Mouse (Mus musculus): Measurements from ENCODE around the gene 4930442H23Rik.
"Not testable (repeated sequence)": the region's sequence is repeated elsewhere in the genome, so short reads cannot be mapped to it uniquely, and the experiment has no call there.

Gene 4930442H23Rik

GRCm38 (mm10) chr10:81183805-81184204, at the start of gene 4930442H23Rik:
Gene 4930442H23Rik, minus strand, starts transcription at chr10:81183849.
- DNase-seq, result no peak

- no peak for DNase-seq
Measured at GRCm38 (mm10) chr10:81233226-81233585, 49.6 kb upstream of the 4930442H23Rik start.

DNA sequence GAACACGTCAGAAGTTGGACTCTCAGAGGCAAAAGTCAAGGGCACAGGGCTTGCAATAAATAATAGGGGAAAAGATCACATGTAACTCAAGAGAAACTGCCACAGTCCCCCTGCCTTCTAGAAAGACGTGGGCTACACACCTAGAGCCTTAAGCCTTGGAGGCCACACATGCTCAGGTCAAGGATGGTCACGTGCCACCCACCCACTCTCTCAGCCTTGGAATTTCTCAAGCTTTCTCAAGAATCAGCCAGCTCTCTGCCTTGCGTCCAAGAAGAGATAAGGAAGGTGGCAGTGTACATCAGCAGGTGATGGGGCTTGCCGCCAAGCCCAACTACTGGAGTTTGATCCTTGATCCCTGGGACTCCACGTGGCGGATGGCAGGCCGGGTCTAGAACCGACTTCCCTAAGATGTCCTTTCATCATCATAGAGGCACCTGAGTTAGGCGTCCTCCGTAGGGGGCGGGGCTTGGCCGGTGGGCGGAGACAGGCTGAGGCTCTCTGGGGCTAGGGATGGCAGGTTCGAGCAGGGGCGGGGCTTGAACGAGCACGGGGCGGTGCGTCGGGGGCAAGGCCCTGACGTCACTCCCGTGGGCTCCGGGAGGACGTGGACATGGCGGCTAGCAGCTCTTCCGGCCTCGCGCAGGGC, 49.1 kb upstream of the 4930442H23Rik start, which contains the start of gene Zfr2:
Gene Zfr2, plus strand, starts transcription at position 576 of the 646 bp plus-strand sequence.
- DNase-seq, result peak; percentile 95 to 97

GRCm38 (mm10) chr10:81231436-81231835, 47.8 kb upstream of the 4930442H23Rik start:
- no peak for DNase-seq

GRCm38 (mm10) chr10:81230438-81231332, 47.0 kb upstream of the 4930442H23Rik start, which contains the start of gene Atcay:
Gene Atcay, minus strand, starts transcription at chr10:81230833.
- peak; percentile 85 to 86 for DNase-seq

GRCm38 (mm10) chr10:81229735-81230437, 46.2 kb upstream of the 4930442H23Rik start:
- peak; percentile 43 to 46 for DNase-seq

- DNase-seq, result not testable (repeated sequence)
Measured at GRCm38 (mm10) chr10:81223731-81224130, 40.1 kb upstream of the 4930442H23Rik start.

- no peak for DNase-seq
Measured at GRCm38 (mm10) chr10:81221402-81222015, 37.9 kb upstream of the 4930442H23Rik start.

DNA sequence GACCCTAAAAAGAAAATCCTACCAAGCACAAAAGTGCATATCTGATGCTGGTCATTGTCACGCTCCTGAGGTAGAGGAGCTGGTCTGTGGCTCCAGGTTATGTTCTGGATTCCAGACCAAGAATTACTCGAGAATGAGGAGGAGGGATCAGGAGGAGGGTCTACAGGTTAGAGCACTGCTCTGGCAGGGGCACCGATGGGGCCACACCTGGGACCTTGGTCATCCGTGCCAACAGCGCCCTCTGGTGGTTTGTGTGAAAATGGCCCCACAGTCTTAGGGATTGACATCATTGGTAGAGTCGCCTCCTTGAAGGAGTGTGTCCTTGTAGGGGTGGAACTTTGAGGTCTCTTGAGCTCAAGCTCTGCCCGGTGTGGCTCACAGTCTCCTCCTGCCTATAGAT, 34.3 kb upstream of the 4930442H23Rik start:
- DNase-seq, result peak; percentile 76 to 79

GRCm38 (mm10) chr10:81217267-81217666, 33.6 kb upstream of the 4930442H23Rik start:
- not testable (repeated sequence) for DNase-seq

DNA sequence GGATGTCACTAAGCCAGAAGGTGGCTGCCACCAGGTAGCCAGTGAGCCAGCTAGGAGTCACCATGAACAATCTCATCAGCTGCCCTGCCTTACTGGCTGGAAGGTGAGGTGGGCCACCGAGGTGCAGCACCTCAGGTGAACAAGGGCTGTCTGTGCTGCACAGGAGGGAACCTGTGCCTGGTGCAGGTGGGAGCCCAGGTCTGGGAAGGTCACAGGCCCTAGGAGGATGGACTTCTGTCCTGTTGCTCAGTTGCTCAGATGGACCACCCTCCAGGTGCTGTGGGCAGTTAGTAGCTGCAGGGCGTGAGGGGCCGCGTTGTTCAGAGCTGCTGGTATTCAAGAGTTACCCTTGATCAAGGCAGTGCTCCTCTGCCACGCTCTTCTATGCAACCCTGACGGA, 33.2 kb upstream of the 4930442H23Rik start:
- no peak for DNase-seq

DNA sequence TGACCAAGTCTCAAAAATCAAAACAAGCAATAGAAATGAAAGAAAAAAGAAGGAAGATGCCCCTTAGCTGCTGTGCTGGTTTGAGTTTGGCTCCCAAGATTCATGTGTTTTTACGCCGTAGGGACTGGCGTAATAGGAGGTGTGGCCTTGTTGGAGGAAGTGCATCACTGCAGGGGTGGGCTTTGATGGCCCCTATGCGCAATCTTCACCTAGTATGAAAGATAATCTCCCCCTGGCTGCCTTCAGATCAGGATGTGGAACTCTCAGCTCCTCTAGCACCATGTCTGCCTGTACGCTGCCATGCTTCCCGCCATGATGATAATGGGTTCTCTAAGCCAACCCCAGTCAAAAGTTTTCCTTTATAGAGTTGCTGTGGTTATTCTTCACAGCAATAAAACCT, 32.6 kb upstream of the 4930442H23Rik start:
- DNase-seq, result no peak

DNA sequence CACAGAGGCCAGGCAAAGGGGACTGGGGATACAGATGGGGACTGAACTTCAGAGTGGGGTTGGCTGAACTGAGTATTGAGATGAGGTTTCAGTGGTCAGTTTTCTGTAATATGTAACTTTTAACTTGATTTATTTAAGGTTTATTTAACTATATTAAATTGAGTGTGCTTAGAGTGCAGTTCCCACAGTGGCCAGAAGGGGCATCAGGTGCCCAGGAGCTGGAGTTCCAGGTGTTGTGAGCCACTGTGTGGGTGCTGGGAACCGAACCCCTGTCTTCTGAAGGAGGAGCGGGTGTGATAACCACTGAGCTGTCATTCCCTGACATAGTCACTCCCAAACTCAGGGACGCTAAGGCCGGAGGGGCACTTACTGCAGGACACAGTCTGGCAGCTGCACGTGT, 26.5 kb upstream of the 4930442H23Rik start:
- DNase-seq, result no peak

DNA sequence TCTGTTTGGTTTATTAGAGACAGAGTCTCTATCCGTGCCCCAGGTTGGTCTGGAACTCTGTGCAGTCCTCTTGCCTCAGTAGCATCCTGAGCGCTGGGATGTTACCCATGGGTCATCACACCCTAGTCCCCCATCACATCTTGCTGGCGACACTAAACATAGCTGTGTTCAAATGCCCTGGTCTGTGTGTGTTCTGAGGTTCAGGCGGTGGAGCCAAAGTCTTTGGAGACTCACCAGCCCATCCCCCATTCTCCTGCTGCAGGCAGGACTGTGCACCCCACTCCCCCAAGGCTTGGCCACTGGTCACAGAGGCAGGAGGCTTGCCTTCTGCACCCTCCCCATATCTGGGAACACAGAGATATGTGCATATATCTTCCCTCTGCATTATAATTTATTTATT, 20.5 kb upstream of the 4930442H23Rik start:
- DNase-seq, result no peak

GRCm38 (mm10) chr10:81202978-81203720, 19.5 kb upstream of the 4930442H23Rik start:
- no peak for DNase-seq

- no peak for DNase-seq
Measured at GRCm38 (mm10) chr10:81201807-81202758, 18.4 kb upstream of the 4930442H23Rik start, which contains the start of gene Nmrk2. Gene Nmrk2, minus strand, starts transcription at chr10:81202051.

DNA sequence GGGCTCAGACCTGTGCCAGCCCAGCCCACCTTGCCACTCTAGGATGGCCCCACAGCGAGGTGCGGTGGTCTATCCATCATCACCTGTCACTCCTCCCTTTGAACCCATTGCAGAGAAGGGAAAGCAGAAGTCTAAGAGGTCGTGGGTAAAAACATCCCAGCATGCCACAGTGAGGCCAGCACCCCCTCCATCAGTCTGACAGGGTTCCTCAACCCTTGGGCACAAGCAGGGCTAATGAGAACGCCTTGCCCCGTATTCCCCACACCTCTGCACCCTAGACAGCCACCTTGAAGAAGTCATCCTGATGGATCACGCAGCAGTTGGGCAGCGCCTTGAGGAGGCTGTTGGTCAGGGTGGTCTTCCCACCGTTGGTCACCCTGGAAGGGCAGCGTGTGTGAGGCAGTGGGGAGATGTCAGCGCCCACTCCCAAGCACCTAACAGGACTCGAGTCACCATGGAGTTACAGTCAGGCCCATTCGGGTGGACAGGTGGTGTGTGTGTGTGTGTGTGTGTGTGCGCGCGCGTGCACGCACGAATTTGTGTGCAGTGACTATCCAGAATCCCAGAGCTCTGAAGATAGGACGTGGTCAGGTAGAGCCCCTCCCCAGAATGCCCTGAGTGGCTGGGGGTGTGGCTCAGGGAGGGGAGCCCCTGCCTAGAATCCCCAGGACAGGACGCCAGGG, 17.1 kb upstream of the 4930442H23Rik start:
- no peak for DNase-seq

DNA sequence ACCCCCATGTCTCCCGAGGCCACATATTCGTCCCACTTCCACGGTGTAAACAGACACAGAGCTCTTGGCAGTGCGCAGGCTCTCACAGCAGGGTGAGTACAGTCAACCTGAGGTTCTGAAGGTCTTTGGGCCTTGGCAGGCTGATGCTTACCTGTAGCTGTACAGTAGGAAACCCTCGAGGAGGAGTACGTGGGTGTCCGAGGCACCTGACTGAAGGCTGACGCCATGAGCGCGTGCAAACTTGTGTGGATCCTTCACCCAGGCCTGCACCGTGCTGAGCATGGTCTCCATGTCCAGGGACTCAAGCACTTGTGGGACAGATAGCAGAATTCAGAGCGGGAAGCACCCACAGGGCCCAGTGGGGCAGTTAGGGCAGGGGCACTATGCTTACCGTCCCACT, 16.5 kb upstream of the 4930442H23Rik start:
- DNase-seq, result no peak

- no peak for DNase-seq
Measured at GRCm38 (mm10) chr10:81198990-81199389, 15.3 kb upstream of the 4930442H23Rik start.

- peak; percentile 62 to 84 for DNase-seq
Measured at GRCm38 (mm10) chr10:81198230-81198629, 14.6 kb upstream of the 4930442H23Rik start.

Data from cerebellum, postnatal 36 days (tissue).